Comparison of ENCODE assay signal across 21 mouse cellular contexts in the genomic region with DNA sequence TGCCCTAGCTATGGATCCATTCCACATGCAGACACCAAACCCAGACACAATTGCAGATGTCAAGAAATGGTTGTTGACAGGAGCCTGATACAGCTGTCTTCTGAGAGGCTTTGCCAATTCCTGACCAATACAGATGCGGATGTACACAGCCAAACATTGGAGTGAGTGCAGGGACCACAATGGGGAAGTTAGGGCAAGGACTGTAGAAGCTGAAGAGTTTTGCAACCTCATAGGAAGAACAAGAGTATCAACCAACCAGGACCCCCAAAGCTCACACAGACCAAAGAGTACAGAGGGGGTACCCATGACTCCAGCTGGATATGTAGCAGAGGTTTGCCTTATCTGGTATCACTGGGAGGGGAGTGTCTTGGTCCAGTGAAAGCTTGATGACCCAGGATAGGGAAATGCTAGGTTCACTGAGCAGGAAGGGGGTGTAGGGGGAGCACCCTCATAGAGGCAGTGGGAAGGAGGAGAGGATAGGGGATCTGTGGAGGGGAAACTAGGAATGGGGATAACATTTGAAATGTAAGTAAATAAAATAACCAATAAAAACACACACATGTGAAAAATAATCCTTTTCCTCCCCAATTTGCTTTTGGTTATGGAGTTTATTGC.
DNase-seq lines count a peak whose midpoint lies in the region; ATAC-seq and TF ChIP-seq lines count a peak whose summit lies in the region.
"Had no signal": no experiment of that assay in that cellular context is flagged by ENCODE, and none has a peak within 500 bp of the region (broad histone marks: within the 10 kb centered on the region; RNA-seq: fewer than 3 reads in every experiment).

No protein-coding gene starts in this region.

- no peak for TF ChIP-seq CTCF in bone marrow macrophage, adult 2 months (IDR thresholded peaks at IDR 0.05; ENCODE audit: low read depth, low read length)

- no peak for DNase-seq in cerebellum, postnatal 36 days
- DNase-seq in right cerebral cortex, postnatal 4 days, result no peak
- DNase-seq: adrenal gland, adult 8-10 months; B cell, adult 2 months; cerebellum, adult 18-20 months; cerebellum, adult 9-11 months; gastrocnemius, postnatal 36 days; heart, adult 2 months; heart, postnatal 14 days had no signal

- no peak overlapping the region for H3K4me3 ChIP-seq in liver, embryonic 16.5 days (ENCODE audit: low read depth, low read length)
- no peak overlapping the region for H3K4me3 ChIP-seq in liver, embryonic 12.5 days
- H3K4me3 ChIP-seq in bone marrow macrophage, adult 2 months (ENCODE audit: insufficient read depth, low read length), result no peak overlapping the region
- H3K4me3 ChIP-seq: embryonic facial prominence, embryonic 12.5 days; forebrain, embryonic 15.5 days; heart, adult 2 months; heart, embryonic 15.5 days; hindbrain, embryonic 15.5 days had no signal

- H3K27ac ChIP-seq in liver, embryonic 16.5 days (ENCODE audit: low read length), result 0 out of 2 replicates have a peak overlapping the region, but pooled peaks have one; percentile 30
- no peak overlapping the region for H3K27ac ChIP-seq in liver, embryonic 12.5 days
- peak overlapping the region; percentile 60 for H3K27ac ChIP-seq in bone marrow macrophage, adult 2 months (ENCODE audit: insufficient read depth, low read depth, low read length)
- H3K27ac ChIP-seq: embryonic facial prominence, embryonic 12.5 days; forebrain, embryonic 15.5 days; heart, adult 2 months; heart, embryonic 15.5 days; hindbrain, embryonic 15.5 days had no signal

- H3K36me3 ChIP-seq in liver, embryonic 16.5 days (ENCODE audit: control insufficient read depth, insufficient read depth), result no peaks in the 10 kb centered on the region
- no peaks in the 10 kb centered on the region for H3K36me3 ChIP-seq in liver, embryonic 12.5 days
- H3K36me3 ChIP-seq: embryonic facial prominence, embryonic 12.5 days; forebrain, embryonic 15.5 days; G1E; heart, embryonic 15.5 days; hindbrain, embryonic 15.5 days had no signal

- H3K4me1 ChIP-seq in liver, embryonic 16.5 days (ENCODE audit: control insufficient read depth, low read depth, low read length), result no peaks in the 10 kb centered on the region
- H3K4me1 ChIP-seq in liver, embryonic 12.5 days, result no peaks in the 10 kb centered on the region
- H3K4me1 ChIP-seq in bone marrow macrophage, adult 2 months (ENCODE audit: control insufficient read depth, insufficient read depth, low read length), result peaks cover 20% of the 10 kb centered on the region
- H3K4me1 ChIP-seq: embryonic facial prominence, embryonic 12.5 days; forebrain, embryonic 15.5 days; heart, embryonic 15.5 days; hindbrain, embryonic 15.5 days had no signal

- no peak for ATAC-seq in liver, embryonic 16.5 days (ENCODE audit: low read depth)
- no peak for ATAC-seq in liver, embryonic 12.5 days
- peak; percentile 70 to 82; a peak in 2 of 4 replicates for ATAC-seq in hematopoietic stem cell, adult 5-6 weeks (replicated peaks in 1 of 2; ENCODE audit: insufficient read depth in 1 of 2, low FRiP score in 2 of 2, low TSS enrichment in 1 of 2, low read depth in 1 of 2, poor library complexity in 2 of 2, severe bottlenecking in 2 of 2)
- ATAC-seq in neutrophil, adult 5-6 weeks (ENCODE audit: extremely low read depth, insufficient number of reproducible peaks, low FRiP score, poor library complexity, severe bottlenecking), result 0 out of 2 replicates have a peak, but pooled peaks have one; percentile 39
- ATAC-seq: CD4-positive, CD25-positive, alpha-beta regulatory T cell, adult 4 months; forebrain, embryonic 15.5 days had no signal

- no peaks in the 10 kb centered on the region for H3K27me3 ChIP-seq in liver, embryonic 16.5 days (ENCODE audit: control insufficient read depth, insufficient read depth, low read depth, low read length)
- no peaks in the 10 kb centered on the region for H3K27me3 ChIP-seq in liver, embryonic 12.5 days (replicated peaks)
- H3K27me3 ChIP-seq: embryonic facial prominence, embryonic 12.5 days; forebrain, embryonic 15.5 days; heart, embryonic 15.5 days; hindbrain, embryonic 15.5 days had no signal

- no peaks in the 10 kb centered on the region for H3K9me3 ChIP-seq in liver, embryonic 16.5 days (replicated peaks; ENCODE audit: control insufficient read depth, low read length)
- no peaks in the 10 kb centered on the region for H3K9me3 ChIP-seq in liver, embryonic 12.5 days (replicated peaks)
- H3K9me3 ChIP-seq: embryonic facial prominence, embryonic 12.5 days; forebrain, embryonic 15.5 days; heart, embryonic 15.5 days; hindbrain, embryonic 15.5 days had no signal

- H3K4me2 ChIP-seq in liver, embryonic 16.5 days (ENCODE audit: low read depth, low read length), result no peak overlapping the region
- no peak overlapping the region for H3K4me2 ChIP-seq in liver, embryonic 12.5 days
- H3K4me2 ChIP-seq: embryonic facial prominence, embryonic 12.5 days; forebrain, embryonic 15.5 days; heart, embryonic 11.5 days; heart, embryonic 15.5 days; hindbrain, embryonic 15.5 days had no signal

- no peak for TF ChIP-seq POLR2A in bone marrow macrophage, adult 2 months (IDR thresholded peaks at IDR 0.05; ENCODE audit: borderline replicate concordance, low read depth, low read length)

- no peak overlapping the region for H3K9ac ChIP-seq in liver, embryonic 16.5 days (ENCODE audit: low read depth, low read length)
- no peak overlapping the region for H3K9ac ChIP-seq in liver, embryonic 12.5 days
- H3K9ac ChIP-seq: embryonic facial prominence, embryonic 12.5 days; forebrain, embryonic 15.5 days; heart, embryonic 15.5 days; hindbrain, embryonic 15.5 days had no signal

- 13% methylated on average over 1 of the region's 1 CpGs for WGBS in liver, embryonic 16.5 days (ENCODE audit: insufficient replicate concordance)
- WGBS in liver, embryonic 12.5 days (ENCODE audit: insufficient replicate concordance), result 23% methylated on average over 1 of the region's 1 CpGs

Comparison
In these comparisons a context has a peak if more than half of its experiments do, and no peak if none do; other contexts are left out.
1. ATAC-seq: peak in hematopoietic stem cell, adult 5-6 weeks (2 of 2) and neutrophil, adult 5-6 weeks (single experiment); none in liver, embryonic 16.5 days (single experiment) and liver, embryonic 12.5 days (single experiment).